Mouse (Mus musculus) cerebellum, adult 9-10 months (tissue): ENCODE measurements around the gene Crocc2.

Experiments
- DNase-seq: peaks from one replicate; pipeline ENCODE4 v3.0.0; 2022

Crocc2 gene

GRCm38 (mm10) chr1:93168295-93168775 lies at the start of gene Crocc2:
Gene Crocc2, plus strand, starts transcription at chr1:93168725.
- DNase-seq = no peak

- DNase-seq = no peak
Observed at GRCm38 (mm10) chr1:93118816-93119215, 49.7 kb upstream of the Crocc2 start.

- no peak for DNase-seq
Observed at GRCm38 (mm10) chr1:93123179-93123854, 45.2 kb upstream of the Crocc2 start.

GRCm38 (mm10) chr1:93124066-93124465 lies 44.5 kb upstream of the Crocc2 start:
- no peak for DNase-seq

GRCm38 (mm10) chr1:93125256-93125655 lies 43.3 kb upstream of the Crocc2 start:
- no peak for DNase-seq

GRCm38 (mm10) chr1:93128209-93128608 lies 40.3 kb upstream of the Crocc2 start:
- DNase-seq = no peak

GRCm38 (mm10) chr1:93128710-93129349 lies 39.7 kb upstream of the Crocc2 start:
- peak; percentile 55 for DNase-seq

GRCm38 (mm10) chr1:93130242-93130983 lies 38.1 kb upstream of the Crocc2 start:
- no peak for DNase-seq

GRCm38 (mm10) chr1:93132676-93133075 lies 35.8 kb upstream of the Crocc2 start:
- no peak for DNase-seq

GRCm38 (mm10) chr1:93135036-93135526 lies 33.4 kb upstream of the Crocc2 start, which contains the start of gene Agxt:
Gene Agxt, plus strand, starts transcription at chr1:93135240.
- DNase-seq = no peak

GRCm38 (mm10) chr1:93138534-93138933 lies 30.0 kb upstream of the Crocc2 start:
- DNase-seq = no peak

GRCm38 (mm10) chr1:93139713-93140112 lies 28.8 kb upstream of the Crocc2 start:
- no peak for DNase-seq

- DNase-seq = no peak
Observed at GRCm38 (mm10) chr1:93142871-93143270, 25.7 kb upstream of the Crocc2 start.

- no peak for DNase-seq
Observed at GRCm38 (mm10) chr1:93144176-93144575, 24.3 kb upstream of the Crocc2 start.

- DNase-seq = no peak
Observed at GRCm38 (mm10) chr1:93150907-93151661, 17.4 kb upstream of the Crocc2 start.

- DNase-seq = no peak
Observed at GRCm38 (mm10) chr1:93157566-93157965, 11.0 kb upstream of the Crocc2 start.

- no peak for DNase-seq
Observed at GRCm38 (mm10) chr1:93158916-93159315, 9.6 kb upstream of the Crocc2 start.

- peak; percentile 23 for DNase-seq
Observed at GRCm38 (mm10) chr1:93159566-93160500, 8.7 kb upstream of the Crocc2 start.

- DNase-seq = no peak
Observed at GRCm38 (mm10) chr1:93160501-93161133, 7.9 kb upstream of the Crocc2 start, which contains the start of gene 2310007B03Rik. Gene 2310007B03Rik, minus strand, starts transcription at chr1:93160948.

- DNase-seq = no peak
Observed at GRCm38 (mm10) chr1:93161350-93161749, 7.2 kb upstream of the Crocc2 start.

GRCm38 (mm10) chr1:93161921-93162320 lies 6.6 kb upstream of the Crocc2 start:
- no peak for DNase-seq
